Mouse (Mus musculus) ES-E14 (cell line): ENCODE measurements at regions not wholly inside any gene's neighbourhood (a gene's known extent, or its start where the extent isn't known, plus 50 kb on each side); places are given as distances from the start of the nearest gene placed in this dataset.

Source experiments
- CHD2 ChIP-seq: IDR thresholded peaks from 2 replicates; pipeline ENCODE4 v1.6.1; 2014; ENCODE audit warnings: mild to moderate bottlenecking, low read depth, low read length, inconsistent platforms
- HCFC1 ChIP-seq: IDR thresholded peaks from 2 replicates; pipeline ENCODE4 v1.6.1; 2012; ENCODE audit warnings: low read length, inconsistent platforms, borderline replicate concordance; ENCODE audit not compliant: insufficient read depth
- MAFK ChIP-seq: IDR thresholded peaks from 2 replicates; pipeline ENCODE4 v1.6.1; 2014; ENCODE audit warnings: mild to moderate bottlenecking, low read depth, low read length, inconsistent platforms; ENCODE audit not compliant: insufficient read depth
- ZC3H11A ChIP-seq: IDR thresholded peaks from 2 replicates; pipeline ENCODE4 v1.6.1; 2012; ENCODE audit warnings: low read depth, mild to moderate bottlenecking, inconsistent platforms, low read length, borderline replicate concordance
- ZNF384 ChIP-seq: IDR thresholded peaks from 2 replicates; pipeline ENCODE4 v1.6.1; 2012; ENCODE audit warnings: low read depth, low read length, inconsistent platforms

- TF ChIP-seq ZC3H11A (peak; percentile 89), MAFK (no peak), CHD2 (no peak), HCFC1 (no peak), ZNF384 (no peak)
Measured at GRCm38 (mm10) chr4:8380711-8381338, 142.0 kb upstream of the Car8 start.
